Mouse (Mus musculus): ENCODE data around the gene Trim14.

Gene Trim14

GRCm38 (mm10) chr4:46562037-46562436 lies 26.1 kb upstream of the Trim14 start:
- no peak for DNase-seq (ENCODE audit: low read depth, low spot score)

GRCm38 (mm10) chr4:46560069-46560705 lies 24.2 kb upstream of the Trim14 start:
- DNase-seq (ENCODE audit: low read depth, low spot score): no peak

GRCm38 (mm10) chr4:46558672-46559667 lies 23.0 kb upstream of the Trim14 start:
- no peak for DNase-seq (ENCODE audit: low read depth, low spot score)

GRCm38 (mm10) chr4:46556933-46557332 lies 21.0 kb upstream of the Trim14 start:
- DNase-seq (ENCODE audit: low read depth, low spot score): no peak

GRCm38 (mm10) chr4:46555762-46556161 lies 19.8 kb upstream of the Trim14 start:
- no peak for DNase-seq (ENCODE audit: low read depth, low spot score)

- DNase-seq (ENCODE audit: low read depth, low spot score): no peak
Observed at GRCm38 (mm10) chr4:46554295-46555069, 18.5 kb upstream of the Trim14 start.

- DNase-seq (ENCODE audit: low read depth, low spot score): no peak
Observed at GRCm38 (mm10) chr4:46553864-46554263, 17.9 kb upstream of the Trim14 start.

GRCm38 (mm10) chr4:46550406-46550805 lies 14.5 kb upstream of the Trim14 start:
- no peak for DNase-seq (ENCODE audit: low read depth, low spot score)

- DNase-seq (ENCODE audit: low read depth, low spot score): no peak
Observed at GRCm38 (mm10) chr4:46549979-46550378, 14.0 kb upstream of the Trim14 start.

GRCm38 (mm10) chr4:46546709-46547108 lies 10.8 kb upstream of the Trim14 start:
- no peak for DNase-seq (ENCODE audit: low read depth, low spot score)

- DNase-seq (ENCODE audit: low read depth, low spot score): no peak
Observed at GRCm38 (mm10) chr4:46545498-46545897, 9.6 kb upstream of the Trim14 start.

GRCm38 (mm10) chr4:46544313-46544712 lies 8.4 kb upstream of the Trim14 start:
- DNase-seq (ENCODE audit: low read depth, low spot score): no peak

- DNase-seq (ENCODE audit: low read depth, low spot score): no peak
Observed at GRCm38 (mm10) chr4:46543366-46544050, 7.6 kb upstream of the Trim14 start.

GRCm38 (mm10) chr4:46541707-46542106 lies 5.8 kb upstream of the Trim14 start:
- no peak for DNase-seq (ENCODE audit: low read depth, low spot score)

GRCm38 (mm10) chr4:46539167-46539566 lies 3.2 kb upstream of the Trim14 start:
- DNase-seq (ENCODE audit: low read depth, low spot score): no peak

- DNase-seq (ENCODE audit: low read depth, low spot score): no peak
Observed at GRCm38 (mm10) chr4:46535094-46535830, 679 bp downstream of the Trim14 start.

- DNase-seq (ENCODE audit: low read depth, low spot score): no peak
Observed at GRCm38 (mm10) chr4:46533934-46534720, 1.8 kb downstream of the Trim14 start.

- no peak for DNase-seq (ENCODE audit: low read depth, low spot score)
Observed at GRCm38 (mm10) chr4:46532926-46533325, 3.0 kb downstream of the Trim14 start.

GRCm38 (mm10) chr4:46532511-46532910 lies 3.4 kb downstream of the Trim14 start:
- no peak for DNase-seq (ENCODE audit: low read depth, low spot score)

- no peak for DNase-seq (ENCODE audit: low read depth, low spot score)
Observed at GRCm38 (mm10) chr4:46529722-46530121, 6.2 kb downstream of the Trim14 start.
